Mouse (Mus musculus): ENCODE measurements around the gene Nlgn3. TPM values are rescaled to one million over a fixed set of nuclear protein-coding genes. Genes with fewer than 3 reads are reported as not detected.
"Not testable (repeated sequence)": the region's sequence is repeated elsewhere in the genome, so short reads cannot be mapped to it uniquely, and the experiment has no call there.

Nlgn3 gene
- total and polyA plus RNA-seq, 2 experiments from 2014 or later = 81.1 to 158 TPM

- H3K4me2 ChIP-seq (ENCODE audit: low read depth) = no peak overlapping the region
- 57% methylated on average over 8 of the region's 8 CpGs for WGBS
Observed at GRCm38 (mm10) chrX:101325989-101326899, 27.3 kb downstream of the Nlgn3 start.

DNA sequence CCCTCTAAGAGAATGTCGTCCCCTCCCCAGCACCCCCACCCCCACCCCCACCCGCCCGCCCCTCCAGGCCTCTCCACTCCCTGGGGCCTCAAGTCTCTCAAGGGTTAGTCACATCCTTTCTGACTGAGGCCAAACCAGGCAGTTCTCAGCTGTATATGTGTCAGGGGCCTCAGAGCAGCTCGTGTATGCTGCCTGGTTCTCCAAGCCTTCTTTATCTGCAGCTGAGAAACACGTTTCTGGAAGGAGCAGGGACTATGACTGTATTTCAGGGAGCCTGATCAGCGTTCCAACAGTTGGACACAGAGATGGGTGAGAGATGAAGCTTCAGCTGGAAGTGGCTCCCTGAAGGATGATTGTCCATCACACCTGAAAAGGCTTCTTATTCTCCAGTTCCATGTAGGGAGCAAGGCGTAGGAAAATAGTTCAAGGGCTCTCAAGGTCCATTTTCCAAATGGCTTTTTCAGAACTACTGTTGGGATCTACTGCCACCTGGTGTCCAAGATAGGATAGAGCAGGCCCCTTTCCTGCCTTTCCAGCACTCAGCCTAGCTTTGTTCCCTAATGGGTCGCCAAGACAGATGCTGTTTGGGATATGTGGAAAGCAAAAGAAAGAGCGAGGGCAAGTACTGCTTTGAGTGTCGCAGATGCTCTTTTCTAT is 30.5 kb downstream of the Nlgn3 start:
- no peak for ATAC-seq
- DNase-seq = peak; percentile 84
- WGBS = 30% methylated on average over 10 of the region's 10 CpGs
- TF ChIP-seq CTCF (IDR thresholded peaks at IDR 0.05; ENCODE audit: low read depth) = peak; percentile 84
- H3K4me3 ChIP-seq (ENCODE audit: low read depth, low read length) = no peak overlapping the region
- no peaks in the 10 kb centered on the region for H3K27me3 ChIP-seq (ENCODE audit: insufficient read depth, low read length)
- no peaks in the 10 kb centered on the region for H3K9me3 ChIP-seq (ENCODE audit: low read length)
- no peaks in the 10 kb centered on the region for H3K4me1 ChIP-seq (ENCODE audit: insufficient read depth)
- H3K36me3 ChIP-seq (ENCODE audit: insufficient read depth) = no peaks in the 10 kb centered on the region
- H3K27ac ChIP-seq (ENCODE audit: low read depth, low read length) = peak overlapping the region; percentile 70
- no peak overlapping the region for H3K9ac ChIP-seq
- no peak overlapping the region for H3K4me2 ChIP-seq (ENCODE audit: low read depth)

More at GRCm38 (mm10) chrX:101325989-101326899, 27.3 kb downstream of the Nlgn3 start:
- H3K9ac ChIP-seq = no peak overlapping the region
- ATAC-seq (no peak), DNase-seq (no peak)
- H3K27me3 ChIP-seq (ENCODE audit: insufficient read depth, low read length) = no peaks in the 10 kb centered on the region
- TF ChIP-seq CTCF (IDR thresholded peaks at IDR 0.05; ENCODE audit: low read depth) = no peak
- H3K9me3 ChIP-seq (ENCODE audit: low read length) = no peaks in the 10 kb centered on the region
- H3K4me3 ChIP-seq (ENCODE audit: low read depth, low read length) = no peak overlapping the region
- no peak overlapping the region for H3K27ac ChIP-seq (ENCODE audit: low read depth, low read length)
- H3K4me1 ChIP-seq (ENCODE audit: insufficient read depth) = no peaks in the 10 kb centered on the region
- peaks cover 5% of the 10 kb centered on the region; the same call in 1 of the 2 replicates for H3K36me3 ChIP-seq (ENCODE audit: insufficient read depth)

- DNase-seq (no peak), ATAC-seq (peak; percentile 14; the same call in 1 of the 2 replicates)
- H3K4me1 ChIP-seq (ENCODE audit: insufficient read depth) = no peaks in the 10 kb centered on the region
- H3K27me3 ChIP-seq (ENCODE audit: insufficient read depth, low read length) = no peaks in the 10 kb centered on the region
- peak overlapping the region; percentile 37 for H3K9ac ChIP-seq
- peak overlapping the region; percentile 34 for H3K4me2 ChIP-seq (ENCODE audit: low read depth)
- H3K9me3 ChIP-seq (ENCODE audit: low read length) = no peaks in the 10 kb centered on the region
- H3K4me3 ChIP-seq (ENCODE audit: low read depth, low read length) = peak overlapping the region; percentile 32
- no peak for TF ChIP-seq CTCF (IDR thresholded peaks at IDR 0.05; ENCODE audit: low read depth)
- peak overlapping the region; percentile 84 for H3K27ac ChIP-seq (ENCODE audit: low read depth, low read length)
- whole genome bisulfite sequencing = 39% methylated on average over 9 of the region's 9 CpGs
- H3K36me3 ChIP-seq (ENCODE audit: insufficient read depth) = no peaks in the 10 kb centered on the region
Observed at GRCm38 (mm10) chrX:101332031-101332374, 33.0 kb downstream of the Nlgn3 start.

DNA sequence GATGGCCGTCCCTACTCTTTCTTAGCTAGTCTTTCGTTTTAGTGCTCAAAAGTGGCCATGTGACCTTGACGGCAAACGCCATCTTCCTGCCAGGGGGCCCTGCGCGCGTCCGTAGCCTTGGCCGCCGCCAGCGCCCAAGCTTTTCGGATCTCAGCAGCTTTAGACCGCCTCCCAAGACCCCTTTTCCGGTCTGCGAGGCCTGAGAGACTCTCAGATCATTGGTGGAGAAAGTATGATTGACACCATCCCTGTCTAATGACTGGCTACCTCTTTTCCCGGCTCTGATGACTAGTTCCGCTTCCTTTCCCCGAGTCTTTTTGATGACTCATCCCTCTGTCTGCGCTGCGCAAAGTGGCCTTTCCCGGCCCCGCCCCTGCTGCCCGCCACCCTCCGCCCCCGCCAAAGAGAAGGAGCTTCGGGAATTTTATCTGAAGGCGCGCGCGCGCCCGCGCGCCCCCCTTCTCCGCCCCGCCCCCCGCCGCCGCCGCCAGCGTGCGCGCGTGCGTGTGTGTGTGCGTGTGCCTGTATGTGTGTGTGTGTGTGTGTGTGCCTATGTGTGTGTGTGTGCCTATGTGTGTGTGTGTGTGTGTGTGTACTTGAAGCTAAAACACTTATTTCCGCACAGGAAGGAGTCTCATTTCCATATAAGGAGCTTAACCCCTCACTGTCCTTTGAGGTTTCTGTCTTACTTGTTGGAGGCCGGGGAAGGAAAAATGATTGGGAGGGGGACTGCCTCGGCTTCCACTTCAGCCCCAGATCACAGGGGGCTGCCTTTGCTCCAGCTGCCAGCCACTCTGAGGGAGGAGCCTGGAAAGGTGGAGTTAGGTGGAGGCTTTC is 33.6 kb downstream of the Nlgn3 start:
- Histone ChIP-seq H3K27ac (ENCODE audit: low read depth, low read length) (peak overlapping the region; percentile 87), H3K4me1 (ENCODE audit: insufficient read depth) (no peaks in the 10 kb centered on the region), H3K27me3 (ENCODE audit: insufficient read depth, low read length) (no peaks in the 10 kb centered on the region), H3K4me2 (ENCODE audit: low read depth) (peak overlapping the region; percentile 49), H3K36me3 (ENCODE audit: insufficient read depth) (no peaks in the 10 kb centered on the region), H3K9me3 (ENCODE audit: low read length) (no peaks in the 10 kb centered on the region), H3K9ac (peak overlapping the region; percentile 52), H3K4me3 (ENCODE audit: low read depth, low read length) (peak overlapping the region; percentile 32)
- DNase-seq = peak; percentile 90
- 32% methylated on average over 32 of the region's 49 CpGs for WGBS
- TF ChIP-seq CTCF (IDR thresholded peaks at IDR 0.05; ENCODE audit: low read depth) = no peak
- peak; percentile 97 for ATAC-seq

- WGBS = 93% methylated on average over 5 of the region's 5 CpGs
- Histone ChIP-seq H3K9ac (no peak overlapping the region), H3K27ac (ENCODE audit: low read depth, low read length) (no peak overlapping the region), H3K27me3 (ENCODE audit: insufficient read depth, low read length) (no peaks in the 10 kb centered on the region), H3K36me3 (ENCODE audit: insufficient read depth) (no peaks in the 10 kb centered on the region), H3K4me2 (ENCODE audit: low read depth) (no peak overlapping the region), H3K4me3 (ENCODE audit: low read depth, low read length) (no peak overlapping the region), H3K4me1 (ENCODE audit: insufficient read depth) (no peaks in the 10 kb centered on the region), H3K9me3 (ENCODE audit: low read length) (no peaks in the 10 kb centered on the region)
- TF ChIP-seq CTCF (IDR thresholded peaks at IDR 0.05; ENCODE audit: low read depth) = peak; percentile 51
- DNase-seq (no peak), ATAC-seq (no peak)
Observed at GRCm38 (mm10) chrX:101334606-101335005, 35.6 kb downstream of the Nlgn3 start.

DNA sequence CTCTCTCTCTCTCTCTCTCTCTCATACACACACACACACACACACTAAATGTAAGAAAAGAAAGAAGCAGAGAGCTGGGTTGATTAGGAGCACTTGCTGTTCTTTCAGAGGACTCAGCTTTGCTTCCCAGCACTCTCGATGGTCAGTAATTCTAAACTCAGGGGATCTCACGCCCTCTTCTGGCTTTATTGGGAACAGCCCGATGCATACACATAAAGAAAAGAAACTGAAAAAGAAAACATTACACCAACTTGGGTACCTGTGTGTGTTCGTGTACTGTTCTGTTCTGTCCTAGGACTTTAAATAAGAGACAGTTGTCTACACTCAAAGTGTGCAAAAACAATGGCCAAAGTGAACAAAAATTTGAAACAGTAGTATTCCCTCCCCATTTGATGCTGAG is 39.7 kb downstream of the Nlgn3 start:
- no peaks in the 10 kb centered on the region for H3K36me3 ChIP-seq (ENCODE audit: insufficient read depth)
- 51% methylated on average over 4 of the region's 4 CpGs for WGBS
- DNase-seq (no peak), ATAC-seq (no peak)
- no peak for TF ChIP-seq CTCF (IDR thresholded peaks at IDR 0.05; ENCODE audit: low read depth)
- H3K4me1 ChIP-seq (ENCODE audit: insufficient read depth) = no peaks in the 10 kb centered on the region
- no peaks in the 10 kb centered on the region for H3K9me3 ChIP-seq (ENCODE audit: low read length)
- no peak overlapping the region for H3K4me2 ChIP-seq (ENCODE audit: low read depth)
- H3K4me3 ChIP-seq (ENCODE audit: low read depth, low read length) = no peak overlapping the region
- no peaks in the 10 kb centered on the region for H3K27me3 ChIP-seq (ENCODE audit: insufficient read depth, low read length)
- H3K9ac ChIP-seq = no peak overlapping the region
- H3K27ac ChIP-seq (ENCODE audit: low read depth, low read length) = no peak overlapping the region

DNA sequence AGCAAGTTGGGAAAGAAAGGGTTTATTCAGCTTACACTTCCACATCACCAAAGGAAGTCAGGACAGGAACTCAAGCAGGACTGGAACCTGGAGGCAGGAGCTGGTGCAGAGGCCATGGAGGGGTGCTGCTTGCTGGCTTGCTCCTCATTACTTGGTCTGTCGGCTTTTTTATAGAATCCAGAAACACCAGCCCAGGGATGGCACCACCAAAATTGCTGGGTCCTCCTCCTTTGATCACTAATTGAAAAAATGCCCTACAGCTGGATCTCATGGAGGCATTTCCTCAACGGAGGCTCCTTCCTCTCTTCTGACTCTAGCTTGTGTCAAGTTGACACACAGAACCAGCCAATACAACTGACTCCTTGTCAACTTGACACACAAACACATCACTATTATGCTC is 43.9 kb downstream of the Nlgn3 start:
- ATAC-seq; H3K4me3 ChIP-seq (ENCODE audit: low read depth, low read length): not testable (repeated sequence)
- WGBS = 72% methylated on average over 2 of the region's 2 CpGs

More for the DNA sequence above, 43.9 kb downstream of the Nlgn3 start:
- not testable (repeated sequence) for H3K9ac ChIP-seq; H3K9me3 ChIP-seq (ENCODE audit: low read length); H3K36me3 ChIP-seq (ENCODE audit: insufficient read depth); DNase-seq; H3K27me3 ChIP-seq (ENCODE audit: insufficient read depth, low read length); H3K27ac ChIP-seq (ENCODE audit: low read depth, low read length); H3K4me2 ChIP-seq (ENCODE audit: low read depth); H3K4me1 ChIP-seq (ENCODE audit: insufficient read depth)

Data from forebrain, postnatal 0 days (tissue).